In the genomic region with DNA sequence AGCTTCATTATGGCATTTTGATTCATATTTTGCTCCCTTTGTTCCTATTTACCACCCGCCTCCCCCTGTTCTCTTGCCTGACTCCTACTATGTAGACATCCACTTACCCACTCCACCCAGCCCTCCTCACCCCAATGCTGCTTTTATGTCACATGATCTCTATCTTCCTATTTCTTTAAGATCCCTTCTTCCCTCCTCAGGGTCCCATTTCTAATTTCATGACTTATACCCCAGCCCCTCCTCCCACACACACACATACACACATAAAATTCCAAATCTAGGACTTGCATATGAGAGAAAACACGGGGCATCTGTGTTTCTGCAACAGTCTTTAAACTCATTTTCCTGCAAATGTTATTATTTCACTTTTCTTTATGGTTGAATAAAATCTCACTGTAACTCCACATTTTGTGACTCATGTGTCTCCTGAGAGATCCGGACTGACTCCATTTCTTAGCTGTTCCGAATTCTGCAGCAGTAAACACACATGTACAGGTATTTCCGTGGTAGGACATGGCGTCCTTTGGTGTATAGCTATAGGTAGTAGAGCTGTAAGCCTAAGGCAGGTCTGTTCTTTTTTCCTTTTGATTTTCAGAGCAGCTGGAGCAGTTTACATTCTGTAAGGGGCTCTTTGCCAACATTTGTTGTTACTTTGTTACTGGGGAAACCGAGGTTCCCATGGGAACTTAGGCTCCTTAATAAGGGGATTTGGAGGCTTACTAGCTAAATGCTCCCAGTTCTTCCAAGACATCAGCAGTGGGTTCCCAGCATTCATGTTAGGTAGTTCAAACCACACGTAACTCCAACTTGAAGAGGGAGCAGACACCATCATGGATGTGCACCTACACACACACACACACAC, we compare ENCODE assay signal across 9 mouse cellular contexts. TPM values are rescaled to one million over a fixed set of nuclear protein-coding genes. Genes with fewer than 3 reads are reported as not detected.
DNase-seq lines count a peak whose midpoint lies in the region; ATAC-seq and TF ChIP-seq lines count a peak whose summit lies in the region.
"Had no signal": no experiment of that assay in that cellular context is flagged by ENCODE, and none has a peak within 500 bp of the region (broad histone marks: within the 10 kb centered on the region; RNA-seq: fewer than 3 reads in every experiment).

No protein-coding gene starts in this region.

- peak in 1 of 2 experiments; percentile 31 for DNase-seq in layer of hippocampus, adult 2 months (ENCODE audit: low spot score in 2 of 2)
- no peak for DNase-seq in layer of hippocampus, adult 9-10 months (ENCODE audit: low spot score)
- DNase-seq in embryonic facial prominence, embryonic 11.5 days (ENCODE audit: low spot score) = peak; percentile 67
- no peak for DNase-seq in intestine, embryonic 14.5 days (ENCODE audit: low spot score)
- no peak for DNase-seq in spleen, adult 12 weeks (ENCODE audit: low spot score)
- no peak for DNase-seq in urinary bladder, adult 2 months (ENCODE audit: low spot score)
- no peak for DNase-seq in ovary, postnatal 36 days (ENCODE audit: low spot score)

- no peaks in the 10 kb centered on the region for H3K9me3 ChIP-seq in embryonic facial prominence, embryonic 11.5 days (replicated peaks; ENCODE audit: control insufficient read depth, low read length)
- H3K9me3 ChIP-seq in intestine, embryonic 14.5 days (ENCODE audit: control insufficient read depth, low read length) = no peaks in the 10 kb centered on the region
- H3K9me3 ChIP-seq in midbrain, embryonic 15.5 days = no peaks in the 10 kb centered on the region

- no peaks in the 10 kb centered on the region for H3K27me3 ChIP-seq in embryonic facial prominence, embryonic 11.5 days (ENCODE audit: control insufficient read depth, insufficient read depth, low read length)
- H3K27me3 ChIP-seq in intestine, embryonic 14.5 days (replicated peaks; ENCODE audit: control insufficient read depth, insufficient read depth, low read length) = no peaks in the 10 kb centered on the region
- H3K27me3 ChIP-seq in midbrain, embryonic 15.5 days (replicated peaks) = no peaks in the 10 kb centered on the region; the same call in 1 of the 2 replicates

- H3K9ac ChIP-seq in embryonic facial prominence, embryonic 11.5 days (replicated peaks; ENCODE audit: low read length) = peak overlapping the region; percentile 92
- H3K9ac ChIP-seq in intestine, embryonic 14.5 days (ENCODE audit: low read length) = peak overlapping the region; percentile 89
- no peak overlapping the region for H3K9ac ChIP-seq in midbrain, embryonic 15.5 days

- 76% methylated on average over 8 of the region's 8 CpGs for WGBS in embryonic facial prominence, embryonic 11.5 days
- 75% methylated on average over 8 of the region's 8 CpGs for WGBS in intestine, embryonic 14.5 days
- 63% methylated on average over 8 of the region's 8 CpGs for WGBS in midbrain, embryonic 15.5 days

- H3K27ac ChIP-seq in layer of hippocampus, adult 2 months = peak overlapping the region; percentile 84
- no peak overlapping the region for H3K27ac ChIP-seq in embryonic facial prominence, embryonic 11.5 days (replicated peaks; ENCODE audit: low read depth, low read length)
- peak overlapping the region; percentile 84 for H3K27ac ChIP-seq in intestine, embryonic 14.5 days (ENCODE audit: low read depth)
- peak overlapping the region; percentile 0; the same call in 1 of the 2 replicates for H3K27ac ChIP-seq in midbrain, embryonic 15.5 days

- H3K4me2 ChIP-seq in embryonic facial prominence, embryonic 11.5 days (ENCODE audit: low read depth, low read length) = peak overlapping the region; percentile 78
- peak overlapping the region; percentile 94 for H3K4me2 ChIP-seq in intestine, embryonic 14.5 days (ENCODE audit: low read length)
- peak overlapping the region; percentile 87 for H3K4me2 ChIP-seq in midbrain, embryonic 15.5 days

- no peak for ATAC-seq in embryonic facial prominence, embryonic 11.5 days (replicated peaks; ENCODE audit: insufficient number of reproducible peaks, low FRiP score, low TSS enrichment, low read depth)
- 0 out of 2 replicates have a peak, but pooled peaks have one; percentile 9 for ATAC-seq in intestine, embryonic 14.5 days (replicated peaks; ENCODE audit: low FRiP score, low TSS enrichment, low read depth)
- ATAC-seq in midbrain, embryonic 15.5 days (replicated peaks) = no peak

- no peak for TF ChIP-seq CTCF in layer of hippocampus, adult 2 months (conservative IDR thresholded peaks at IDR 0.05)

- peak overlapping the region; percentile 68 for H3K4me3 ChIP-seq in layer of hippocampus, adult 2 months
- no peak overlapping the region; the same call in 1 of the 2 replicates for H3K4me3 ChIP-seq in embryonic facial prominence, embryonic 11.5 days (ENCODE audit: low read depth, low read length)
- peak overlapping the region; percentile 73 for H3K4me3 ChIP-seq in intestine, embryonic 14.5 days (ENCODE audit: low read depth, low read length)
- H3K4me3 ChIP-seq in midbrain, embryonic 15.5 days = peak overlapping the region; percentile 88

- H3K36me3 ChIP-seq in embryonic facial prominence, embryonic 11.5 days (replicated peaks; ENCODE audit: control insufficient read depth, insufficient read depth, low read depth, low read length) = no peaks in the 10 kb centered on the region
- H3K36me3 ChIP-seq in intestine, embryonic 14.5 days (ENCODE audit: control insufficient read depth, insufficient read depth, low read length) = 0 out of 2 replicates have a peak, but pooled peaks cover 4% of the 10 kb centered on the region
- H3K36me3 ChIP-seq in midbrain, embryonic 15.5 days (replicated peaks) = no peaks in the 10 kb centered on the region

- H3K4me1 ChIP-seq in embryonic facial prominence, embryonic 11.5 days (ENCODE audit: control insufficient read depth, insufficient read depth, low read length) = 0 out of 2 replicates have a peak, but pooled peaks cover 4% of the 10 kb centered on the region
- H3K4me1 ChIP-seq in intestine, embryonic 14.5 days (replicated peaks; ENCODE audit: control insufficient read depth, insufficient read depth, low read length) = peaks cover 7% of the 10 kb centered on the region; the same call in 1 of the 2 replicates
- peaks cover 21% of the 10 kb centered on the region for H3K4me1 ChIP-seq in midbrain, embryonic 15.5 days

RNA-seq across cellular contexts. Expression of a gene that starts 0.7 kb away (rescaled TPM):
- 10 to 100 TPM; 26.5 to 27.0 TPM for total RNA-seq in layer of hippocampus, adult 2 months (2021)
- 19.4 and 20.1 TPM in 2 replicates for polyA plus RNA-seq in embryonic facial prominence, embryonic 11.5 days (2014; fragmentation: Nextera tagmentation; extraction: Ambion mirVana)
- 49.5 and 51.0 TPM in 2 replicates for polyA plus RNA-seq in intestine, embryonic 14.5 days (2014; fragmentation: Nextera tagmentation; extraction: Ambion mirVana)
- 21.6 and 24.6 TPM in 2 replicates for polyA plus RNA-seq in midbrain, embryonic 15.5 days (2015; fragmentation: Nextera tagmentation; extraction: Ambion mirVana)
- 36.3 and 39.5 TPM in 2 replicates for polyA plus RNA-seq in urinary bladder, adult 2 months (2012; rRNA removed)

RNA-seq across cellular contexts. Expression of a gene that starts 33.3 kb away (rescaled TPM):
- not detected for total RNA-seq in layer of hippocampus, adult 2 months (2021)
- polyA plus RNA-seq in embryonic facial prominence, embryonic 11.5 days (2014; fragmentation: Nextera tagmentation; extraction: Ambion mirVana) = 0.27 TPM in 1 of 2 replicates, not detected in the other
- 0.15 TPM in 1 of 2 replicates, not detected in the other for polyA plus RNA-seq in intestine, embryonic 14.5 days (2014; fragmentation: Nextera tagmentation; extraction: Ambion mirVana)
- polyA plus RNA-seq in midbrain, embryonic 15.5 days (2015; fragmentation: Nextera tagmentation; extraction: Ambion mirVana) = 0.12 TPM in 1 of 2 replicates, not detected in the other
- 0.10 TPM in 1 of 2 replicates, not detected in the other for polyA plus RNA-seq in urinary bladder, adult 2 months (2012; rRNA removed)
- total RNA-seq: left cerebral cortex, postnatal 10 days had no signal

RNA-seq across cellular contexts. Expression of a gene that starts 52.1 kb away (rescaled TPM):
- total RNA-seq in layer of hippocampus, adult 2 months (2021) = 10 to 100 TPM; 12.1 to 13.9 TPM
- 18.5 and 26.2 TPM in 2 replicates for polyA plus RNA-seq in embryonic facial prominence, embryonic 11.5 days (2014; fragmentation: Nextera tagmentation; extraction: Ambion mirVana)
- 178 and 179 TPM in 2 replicates for polyA plus RNA-seq in intestine, embryonic 14.5 days (2014; fragmentation: Nextera tagmentation; extraction: Ambion mirVana)
- 23.3 and 24.2 TPM in 2 replicates for polyA plus RNA-seq in midbrain, embryonic 15.5 days (2015; fragmentation: Nextera tagmentation; extraction: Ambion mirVana)
- 155 and 317 TPM in 2 replicates for polyA plus RNA-seq in urinary bladder, adult 2 months (2012; rRNA removed)
